Mouse (Mus musculus): Measurements from ENCODE around the gene Polr3c.
A peak's percentile ranks its signal among the peaks of the same experiment; 100 is the strongest.
"Not testable (repeated sequence)": the region's sequence is repeated elsewhere in the genome, so short reads cannot be mapped to it uniquely, and the experiment has no call there.

Polr3c gene

GRCm38 (mm10) chr3:96675171-96675570 is 52.3 kb downstream of the Polr3c start:
- DNase-seq = no peak

GRCm38 (mm10) chr3:96674442-96674841 is 53.0 kb downstream of the Polr3c start:
- no peak for DNase-seq

GRCm38 (mm10) chr3:96673514-96673913 is 53.9 kb downstream of the Polr3c start:
- no peak for DNase-seq

- DNase-seq = no peak
Measured at GRCm38 (mm10) chr3:96671519-96671918, 55.9 kb downstream of the Polr3c start.

GRCm38 (mm10) chr3:96669727-96670468 is 57.5 kb downstream of the Polr3c start, which contains the start of gene Ankrd35:
TSS of gene Ankrd35 (plus strand) at chr3:96670131.
- DNase-seq = peak; percentile 74

GRCm38 (mm10) chr3:96668424-96669067 is 58.9 kb downstream of the Polr3c start:
- no peak for DNase-seq

- DNase-seq = no peak
Measured at GRCm38 (mm10) chr3:96667316-96667715, 60.1 kb downstream of the Polr3c start.

GRCm38 (mm10) chr3:96666916-96667315 is 60.5 kb downstream of the Polr3c start:
- DNase-seq = no peak

- not testable (repeated sequence) for DNase-seq
Measured at GRCm38 (mm10) chr3:96665732-96666363, 61.6 kb downstream of the Polr3c start.

- peak; percentile 92 for DNase-seq
Measured at GRCm38 (mm10) chr3:96663432-96664239, 63.8 kb downstream of the Polr3c start.

- DNase-seq = no peak
Measured at GRCm38 (mm10) chr3:96662731-96663316, 64.6 kb downstream of the Polr3c start.

All from cerebellum, adult 8-10 months (tissue).